Mouse (Mus musculus) neural tube, embryonic 14.5 days (tissue): ENCODE data around the gene Cd160. TPM values are rescaled to one million over a fixed set of nuclear protein-coding genes. Genes with fewer than 3 reads are reported as not detected.

ENCODE experiments used
- ATAC-seq: fragments of 200-750 bp; cut with Nextera tagmentation; 2 replicates; pipeline ENCODE4 v1.8.0; 2017; ENCODE audit warnings: low read depth, mild to moderate bottlenecking, moderate TSS enrichment, moderate library complexity
- H3K27ac ChIP-seq: fragments of 300-500 bp; sonication (generic); 2 replicates; pipeline ENCODE4 v1.5.1; 2014; ENCODE audit warnings: low read depth, mild to moderate bottlenecking, control low read depth, low read length, moderate library complexity, mixed read lengths
- H3K27me3 ChIP-seq: fragments of 300-500 bp; sonication (generic); 2 replicates; pipeline ENCODE4 v1.6.1; 2014; ENCODE audit warnings: low read length; ENCODE audit not compliant: control insufficient read depth, insufficient read depth
- H3K36me3 ChIP-seq: fragments of 300-500 bp; sonication (generic); 2 replicates; pipeline ENCODE4 v1.6.1; 2014; ENCODE audit warnings: low read length, mixed read lengths; ENCODE audit not compliant: control insufficient read depth, insufficient read depth
- H3K4me1 ChIP-seq: fragments of 300-500 bp; sonication (generic); 2 replicates; pipeline ENCODE4 v1.6.1; 2014; ENCODE audit warnings: low read length; ENCODE audit not compliant: control insufficient read depth, insufficient read depth
- H3K4me2 ChIP-seq: fragments of 300-500 bp; sonication (generic); 2 replicates; pipeline ENCODE4 v1.6.1; 2014; ENCODE audit warnings: mild to moderate bottlenecking, low read depth, low read length, control low read depth
- H3K4me3 ChIP-seq: fragments of 300-500 bp; sonication (generic); 2 replicates; pipeline ENCODE4 v1.5.1; 2014; ENCODE audit warnings: low read depth, low read length, control low read depth, mixed read lengths
- H3K9ac ChIP-seq: fragments of 300-500 bp; sonication (generic); replicated peaks from 2 replicates; pipeline ENCODE4 v1.6.1; 2014; ENCODE audit warnings: low read depth, mild to moderate bottlenecking, control low read depth, low read length, mixed read lengths
- H3K9me3 ChIP-seq: fragments of 300-500 bp; sonication (generic); 2 replicates; pipeline ENCODE4 v1.6.1; 2016; ENCODE audit warnings: low read length; ENCODE audit not compliant: control insufficient read depth
- WGBS: fragments of 180-500 bp; shearing (Covaris S2); extraction: QIAGEN DNeasy Blood & Tissue Kit; methylation state at CpG from one replicate; pipeline ENCODE4 v1.1.7; 2014; 5-methylcytosine and 5-hydroxymethylcytosine counted together
- polyA plus RNA-seq: library from polyadenylated mRNA; unstranded; fragments of >200 nt; fragmentation: Nextera tagmentation; extraction: Ambion mirVana; gene quantifications from 2 replicates; pipeline ENCODE4 v1.2.1, GENCODE M21; 2014

The Cd160 gene
- polyA plus RNA-seq, 1 experiment from 2014 or later: 0.48 TPM

- H3K9ac ChIP-seq: no peak overlapping the region
- ATAC-seq: no peak
- no peaks in the 10 kb centered on the region for H3K4me1 ChIP-seq
- H3K4me2 ChIP-seq: no peak overlapping the region
- 87% methylated on average over 1 of the region's 1 CpGs for WGBS
- H3K36me3 ChIP-seq: no peaks in the 10 kb centered on the region
- H3K4me3 ChIP-seq: no peak overlapping the region
- no peaks in the 10 kb centered on the region for H3K27me3 ChIP-seq
- no peak overlapping the region for H3K27ac ChIP-seq
- no peaks in the 10 kb centered on the region for H3K9me3 ChIP-seq
Measured at GRCm38 (mm10) chr3:96802214-96802613, 26.9 kb downstream of the Cd160 start.

GRCm38 (mm10) chr3:96800254-96800653, 28.9 kb downstream of the Cd160 start:
- no peak overlapping the region for H3K4me2 ChIP-seq
- 86% methylated on average over 11 of the region's 11 CpGs for WGBS
- no peak overlapping the region for H3K27ac ChIP-seq
- H3K36me3 ChIP-seq: peaks cover 6% of the 10 kb centered on the region; the same call in 1 of the 2 replicates
- no peak for ATAC-seq
- no peak overlapping the region for H3K4me3 ChIP-seq
- no peaks in the 10 kb centered on the region for H3K4me1 ChIP-seq
- no peaks in the 10 kb centered on the region for H3K9me3 ChIP-seq
- H3K9ac ChIP-seq: no peak overlapping the region
- H3K27me3 ChIP-seq: no peaks in the 10 kb centered on the region

DNA sequence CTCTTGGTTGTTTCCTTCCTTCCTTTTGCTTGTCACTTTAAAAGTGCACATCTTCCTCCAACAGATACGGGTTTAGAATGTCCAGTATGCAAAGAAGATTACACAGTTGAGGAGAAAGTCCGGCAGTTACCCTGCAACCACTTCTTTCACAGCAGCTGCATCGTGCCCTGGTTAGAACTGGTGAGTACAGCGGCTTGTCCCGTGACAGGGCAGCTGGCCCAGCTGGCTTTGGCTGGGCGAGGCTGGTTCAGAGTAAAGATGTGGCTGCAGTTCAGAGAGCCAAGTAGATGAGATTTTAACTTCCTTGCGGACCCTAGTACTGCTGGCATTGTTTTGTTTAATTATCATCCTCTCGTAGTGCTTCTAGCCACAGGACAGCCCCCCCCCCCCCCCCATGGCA, 40.6 kb downstream of the Cd160 start:
- Histone ChIP-seq H3K9me3 (no peaks in the 10 kb centered on the region), H3K4me1 (no peaks in the 10 kb centered on the region), H3K36me3 (peaks cover 18% of the 10 kb centered on the region; the same call in 1 of the 2 replicates), H3K27ac (no peak overlapping the region), H3K27me3 (no peaks in the 10 kb centered on the region), H3K9ac (no peak overlapping the region), H3K4me2 (no peak overlapping the region), H3K4me3 (no peak overlapping the region)
- WGBS: 87% methylated on average over 8 of the region's 8 CpGs
- ATAC-seq: no peak

- Histone ChIP-seq H3K4me3 (no peak overlapping the region), H3K27ac (no peak overlapping the region), H3K27me3 (no peaks in the 10 kb centered on the region), H3K9me3 (no peaks in the 10 kb centered on the region), H3K4me1 (no peaks in the 10 kb centered on the region), H3K36me3 (peaks cover 18% of the 10 kb centered on the region; the same call in 1 of the 2 replicates), H3K9ac (no peak overlapping the region), H3K4me2 (no peak overlapping the region)
- 100% methylated on average over 1 of the region's 1 CpGs for WGBS
- ATAC-seq: no peak
Measured at GRCm38 (mm10) chr3:96787784-96788183, 41.4 kb downstream of the Cd160 start.

GRCm38 (mm10) chr3:96782236-96782635, 46.9 kb downstream of the Cd160 start:
- no peak for ATAC-seq

DNA sequence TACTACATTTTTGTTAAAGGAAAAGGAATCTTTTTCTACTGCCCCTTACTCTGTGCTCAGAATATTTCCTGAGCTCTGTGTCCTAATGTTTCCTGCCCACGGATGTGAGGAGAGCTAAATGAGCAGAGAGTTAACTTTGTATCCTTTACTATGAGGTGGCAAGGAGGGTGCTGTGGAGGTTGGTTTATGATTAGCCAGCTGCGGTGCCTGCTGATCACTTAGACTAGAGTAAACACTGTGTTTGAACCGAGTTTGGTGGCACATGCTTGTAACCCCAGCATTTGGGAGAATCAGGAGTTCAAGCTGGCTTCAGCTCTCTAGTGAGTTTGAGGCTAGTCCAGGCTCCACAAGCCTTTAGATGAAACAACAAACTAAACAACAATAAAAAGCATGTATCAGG, 52.0 kb downstream of the Cd160 start:
- Histone ChIP-seq H3K4me2 (no peak overlapping the region), H3K4me1 (no peaks in the 10 kb centered on the region), H3K36me3 (peaks cover 12% of the 10 kb centered on the region; the same call in 1 of the 2 replicates), H3K27ac (no peak overlapping the region), H3K9ac (no peak overlapping the region), H3K4me3 (no peak overlapping the region), H3K27me3 (no peaks in the 10 kb centered on the region), H3K9me3 (no peaks in the 10 kb centered on the region)
- ATAC-seq: no peak
- WGBS: 77% methylated on average over 3 of the region's 3 CpGs

More at GRCm38 (mm10) chr3:96782236-96782635, 46.9 kb downstream of the Cd160 start:
- WGBS: 76% methylated on average over 8 of the region's 8 CpGs
- Histone ChIP-seq H3K9me3 (no peaks in the 10 kb centered on the region), H3K4me3 (no peak overlapping the region), H3K27me3 (no peaks in the 10 kb centered on the region), H3K27ac (no peak overlapping the region), H3K4me1 (no peaks in the 10 kb centered on the region), H3K4me2 (no peak overlapping the region), H3K36me3 (peaks cover 6% of the 10 kb centered on the region; the same call in 1 of the 2 replicates), H3K9ac (no peak overlapping the region)

GRCm38 (mm10) chr3:96772949-96773348, 56.2 kb downstream of the Cd160 start:
- Histone ChIP-seq H3K27ac (no peak overlapping the region), H3K36me3 (peaks cover 12% of the 10 kb centered on the region; the same call in 1 of the 2 replicates), H3K4me1 (no peaks in the 10 kb centered on the region), H3K9me3 (no peaks in the 10 kb centered on the region), H3K4me3 (no peak overlapping the region), H3K4me2 (no peak overlapping the region), H3K9ac (no peak overlapping the region), H3K27me3 (no peaks in the 10 kb centered on the region)
- no peak for ATAC-seq
- WGBS: 60% methylated on average over 1 of the region's 1 CpGs

DNA sequence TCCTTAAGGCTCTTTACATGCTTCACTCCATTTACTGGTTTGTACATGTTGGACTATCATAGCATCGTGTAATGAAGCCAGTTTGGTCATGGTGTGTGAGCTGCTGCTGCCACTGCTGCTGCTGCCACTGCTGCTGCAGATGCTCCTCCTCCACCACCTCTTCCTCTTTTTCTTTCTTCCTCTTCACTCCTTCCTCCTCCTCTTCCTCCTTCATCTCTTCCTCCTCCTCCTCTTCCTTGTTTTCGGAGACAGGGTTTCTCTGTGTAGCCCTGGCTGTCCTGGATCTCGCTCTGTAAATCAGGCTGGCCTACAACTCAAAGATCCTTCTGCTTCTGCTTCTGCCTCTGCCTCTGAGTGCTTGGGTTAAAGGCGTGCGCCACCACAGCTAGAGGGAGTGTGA, 59.2 kb downstream of the Cd160 start:
- 89% methylated on average over 5 of the region's 5 CpGs for WGBS
- Histone ChIP-seq H3K4me2 (no peak overlapping the region), H3K4me1 (no peaks in the 10 kb centered on the region), H3K9me3 (no peaks in the 10 kb centered on the region), H3K9ac (no peak overlapping the region), H3K4me3 (no peak overlapping the region), H3K27me3 (no peaks in the 10 kb centered on the region), H3K27ac (no peak overlapping the region), H3K36me3 (no peaks in the 10 kb centered on the region)
- no peak for ATAC-seq

DNA sequence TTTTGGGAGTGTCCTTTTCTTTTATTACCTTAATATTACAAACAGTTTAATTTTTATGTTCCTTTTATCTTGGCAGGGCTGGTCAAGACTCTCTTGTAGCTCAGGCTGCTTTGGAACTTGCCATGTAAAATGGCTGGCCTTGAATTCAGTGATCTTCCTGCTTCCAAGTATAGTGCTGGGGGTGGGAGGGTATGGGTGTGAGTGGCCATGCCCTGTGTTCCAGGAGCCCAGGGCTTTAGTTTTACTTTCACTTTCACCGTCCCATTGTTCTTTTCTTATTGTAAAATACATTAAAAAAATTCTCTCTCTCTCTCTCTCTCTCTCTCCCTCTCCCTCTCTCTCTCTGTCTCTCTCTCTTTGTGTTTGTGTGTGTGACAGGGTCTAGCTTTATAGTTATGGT, 64.6 kb downstream of the Cd160 start:
- H3K9me3 ChIP-seq: no peaks in the 10 kb centered on the region
- H3K27me3 ChIP-seq: no peaks in the 10 kb centered on the region
- no peak overlapping the region for H3K27ac ChIP-seq
- no peak overlapping the region for H3K4me3 ChIP-seq
- no peak overlapping the region for H3K4me2 ChIP-seq
- 87% methylated on average over 1 of the region's 1 CpGs for WGBS
- H3K4me1 ChIP-seq: no peaks in the 10 kb centered on the region
- no peak for ATAC-seq
- no peak overlapping the region for H3K9ac ChIP-seq
- no peaks in the 10 kb centered on the region for H3K36me3 ChIP-seq
